Mouse (Mus musculus) left cerebral cortex, adult 9 months (tissue): ENCODE data around the gene Tnni3.
"Not testable (repeated sequence)": the region's sequence is repeated elsewhere in the genome, so short reads cannot be mapped to it uniquely, and the experiment has no call there.

Experiments used
- DNase-seq, 2 experiments: peaks; one replicate each; pipeline ENCODE4 v3.0.0; 2022; ENCODE audit warnings: low spot score in 2 of 2

Tnni3 gene

DNA sequence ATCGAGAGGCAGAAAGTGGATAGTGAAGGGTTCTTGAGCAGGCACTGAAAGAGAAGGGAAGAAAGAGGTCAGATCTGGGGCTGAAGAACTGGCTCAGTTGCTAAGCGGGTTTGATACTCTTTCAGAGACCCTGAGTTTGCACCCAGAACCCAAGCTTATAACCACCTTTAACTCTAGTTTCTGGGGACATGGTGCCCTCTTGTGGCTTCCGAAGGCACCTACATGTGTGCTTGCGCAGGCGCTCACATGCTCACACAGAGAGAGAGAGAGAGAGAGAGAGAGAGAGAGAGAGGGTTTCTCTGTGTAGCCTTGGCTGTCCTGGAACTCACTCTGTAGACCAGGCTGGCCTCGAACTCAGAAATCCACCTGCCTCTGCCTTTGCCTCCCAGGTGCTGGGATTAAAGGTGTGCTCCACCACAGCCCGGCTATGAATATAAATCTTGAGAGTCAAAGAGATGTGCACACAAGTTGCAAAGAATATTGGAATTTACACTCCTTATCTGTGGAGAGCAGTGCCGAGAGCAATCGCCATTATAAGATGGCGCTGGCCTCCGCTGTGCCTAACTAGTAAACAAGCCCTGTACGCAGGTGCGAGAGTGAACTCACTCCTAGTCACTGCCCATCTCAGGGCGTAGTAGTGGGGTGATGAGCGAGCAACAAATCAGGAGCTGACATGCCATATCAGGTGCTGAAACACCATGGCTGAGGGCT is at the start of gene Tnni3:
Tnni3 (minus strand) TSS at position 18 of the 711 bp plus-strand sequence.
- peak in 1 of 2 experiments; percentile 52 for DNase-seq

DNA sequence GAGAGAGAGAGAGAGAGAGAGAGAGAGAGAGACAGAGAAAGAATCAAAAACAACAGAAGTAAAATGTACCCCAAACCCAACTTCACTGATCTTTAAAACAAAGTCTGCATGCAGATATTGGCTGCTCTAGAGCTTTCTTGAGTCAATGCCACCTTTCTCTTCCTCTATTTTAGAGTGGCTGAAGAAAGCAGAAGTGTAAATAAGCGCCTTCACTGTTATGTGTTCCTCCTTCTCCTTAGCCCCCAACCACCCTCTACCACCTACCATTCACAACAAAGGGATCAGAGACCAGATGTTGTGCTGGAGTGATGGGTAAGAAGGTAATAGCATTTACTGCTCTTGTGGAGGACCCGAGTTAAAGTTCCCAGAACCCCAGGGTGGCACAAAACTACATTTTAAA is 48.3 kb upstream of the Tnni3 start:
- not testable (repeated sequence) for DNase-seq

DNA sequence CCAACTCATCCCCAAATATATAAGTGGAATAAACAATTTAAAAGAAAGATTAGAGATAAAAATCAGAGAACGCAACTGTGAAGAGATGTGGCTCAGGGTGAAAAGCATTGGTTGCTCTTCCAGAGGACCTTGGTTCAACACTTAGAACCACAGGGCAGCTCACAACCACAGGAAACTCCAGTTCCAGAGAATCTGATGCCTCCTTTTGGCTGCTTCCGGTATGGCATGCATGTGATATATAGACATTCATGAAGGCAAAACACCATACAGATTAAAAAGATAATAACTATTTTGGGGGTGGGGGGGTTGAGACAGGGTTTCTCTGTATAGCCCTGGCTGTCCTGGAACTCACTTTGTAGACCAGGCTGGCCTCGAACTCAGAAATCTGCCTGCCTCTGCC is 38.6 kb upstream of the Tnni3 start:
- DNase-seq: no peak

DNA sequence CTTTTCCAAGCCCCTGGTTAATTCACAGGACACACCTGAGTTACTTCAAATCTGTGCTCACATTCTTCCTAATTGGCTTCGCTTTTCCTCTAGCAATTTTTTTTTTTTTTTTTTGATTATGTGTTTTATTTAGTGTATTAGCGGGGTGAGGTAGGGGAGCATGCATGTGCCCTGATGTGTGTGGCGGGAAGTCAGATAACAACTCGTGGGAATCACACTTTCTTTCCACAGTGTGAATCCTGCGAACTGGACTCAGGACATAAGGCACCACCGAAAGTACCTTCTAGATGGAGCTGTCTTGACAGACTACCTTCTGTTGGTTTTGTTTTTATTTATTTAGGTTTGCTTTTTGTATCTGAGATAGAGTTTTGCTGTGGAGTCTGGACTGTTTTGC is 33.1 kb upstream of the Tnni3 start:
- DNase-seq: no peak

DNA sequence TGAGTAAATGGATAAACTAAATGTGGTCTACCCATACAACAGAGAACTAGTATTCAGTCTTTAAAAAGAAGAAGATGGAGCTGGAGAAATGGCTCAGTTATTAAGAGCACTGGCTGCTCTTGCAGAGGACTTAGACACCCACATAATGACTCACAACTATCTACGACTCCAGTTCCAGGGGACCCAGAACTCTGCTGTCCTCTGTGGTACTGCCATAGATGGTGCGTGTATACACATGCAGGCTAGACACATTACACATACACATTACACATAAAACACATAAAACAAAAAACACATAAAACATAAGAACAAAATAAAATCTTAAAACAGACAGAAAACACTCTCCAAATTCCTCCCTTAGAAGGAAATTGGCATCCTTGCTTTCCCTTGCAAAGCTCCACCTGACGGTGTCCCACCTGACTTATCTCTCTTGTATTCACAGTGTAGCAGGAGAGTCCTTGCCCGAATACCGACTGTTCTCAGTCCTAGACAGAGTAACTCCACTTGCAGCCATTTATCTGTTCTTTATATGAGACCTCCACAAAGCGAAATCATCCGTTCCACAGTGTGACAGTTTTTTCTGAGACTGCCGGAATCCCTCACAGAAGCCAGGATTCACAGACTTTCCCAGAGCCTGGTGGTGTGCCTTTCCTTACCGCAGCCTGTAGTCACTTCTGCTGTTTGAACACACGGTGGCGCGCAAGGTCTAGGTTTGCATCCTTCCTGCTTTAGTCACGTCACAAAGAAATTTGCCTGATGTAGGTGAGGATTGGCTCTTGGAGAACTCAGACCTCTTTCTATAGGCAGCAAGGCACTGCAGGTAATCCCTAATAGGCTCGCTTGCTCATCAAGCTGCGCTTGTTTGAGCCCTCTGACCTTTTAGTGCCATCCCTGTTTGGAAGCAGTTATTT is 32.5 kb upstream of the Tnni3 start:
- peak; percentile 62 to 82 for DNase-seq

DNA sequence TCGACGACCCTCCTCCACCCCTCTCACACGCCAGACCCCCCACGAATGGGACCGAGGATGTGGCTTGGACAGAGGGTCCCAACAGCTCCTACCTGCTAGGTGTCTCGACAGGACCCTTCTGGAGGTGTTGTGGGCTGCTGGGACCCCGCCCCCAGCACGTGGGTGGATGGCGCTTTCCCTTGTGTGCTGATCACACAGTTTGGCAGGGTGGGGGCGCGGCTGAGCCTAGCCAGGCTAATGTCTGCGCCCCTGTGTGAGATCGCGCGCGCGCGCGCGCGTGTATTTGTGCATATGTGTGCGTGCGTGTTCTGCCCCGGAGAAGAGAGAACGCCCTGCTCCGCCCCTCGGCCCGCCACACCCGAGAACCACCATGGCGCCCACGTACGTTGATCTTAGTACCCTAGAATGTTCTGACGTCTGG is 23.2 kb upstream of the Tnni3 start, which contains the start of gene Syt5:
Syt5 (minus strand) TSS at position 321 of the 421 bp plus-strand sequence.
- peak; percentile 61 to 76 for DNase-seq

DNA sequence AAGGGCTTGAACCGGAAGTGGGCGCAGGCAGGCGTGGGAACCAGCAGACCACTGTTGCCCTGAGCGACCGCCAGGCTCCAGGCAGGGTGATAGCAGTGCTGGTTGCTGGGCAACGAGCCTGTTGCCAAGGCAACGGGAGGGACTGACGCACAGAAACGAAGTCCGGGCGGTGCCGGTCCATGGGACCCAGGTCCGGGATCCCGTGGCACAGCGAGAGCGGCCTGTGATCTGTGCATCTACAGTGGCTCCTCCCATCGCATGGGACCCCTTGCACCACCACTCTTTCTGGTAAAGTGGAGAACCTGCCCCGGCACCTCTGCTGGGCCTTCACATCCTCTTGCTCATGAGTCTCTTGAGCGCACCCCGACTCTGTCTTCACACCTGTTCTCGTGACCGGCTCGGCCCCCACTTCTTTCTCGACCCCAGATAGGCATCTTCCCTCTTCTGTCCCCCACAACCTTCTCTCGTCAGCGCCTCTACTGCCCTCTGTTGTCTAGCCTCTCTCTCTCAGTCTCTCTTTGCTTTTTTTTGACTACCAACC is 22.6 kb upstream of the Tnni3 start:
- DNase-seq: peak; percentile 89 to 95

DNA sequence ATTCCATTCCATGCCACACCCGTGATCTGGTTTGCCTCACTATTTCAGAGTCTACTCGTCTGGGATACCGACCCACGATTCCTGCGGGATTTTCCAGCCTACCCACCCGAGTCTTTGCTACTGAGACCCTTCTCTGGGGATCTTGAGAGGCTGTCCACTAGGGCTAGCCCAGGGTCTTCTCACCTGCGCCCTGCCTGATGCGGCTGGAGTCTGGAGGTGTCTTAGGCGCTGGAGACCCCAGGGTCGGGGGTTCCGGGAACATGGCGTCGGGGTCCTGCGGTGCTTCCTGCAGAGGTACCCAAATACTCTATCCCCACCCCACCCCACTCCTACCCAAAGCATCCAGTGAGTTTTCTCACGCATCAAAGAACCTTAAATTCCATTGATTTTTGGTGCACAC is 22.0 kb upstream of the Tnni3 start:
- peak in 1 of 2 experiments; percentile 29 for DNase-seq

DNA sequence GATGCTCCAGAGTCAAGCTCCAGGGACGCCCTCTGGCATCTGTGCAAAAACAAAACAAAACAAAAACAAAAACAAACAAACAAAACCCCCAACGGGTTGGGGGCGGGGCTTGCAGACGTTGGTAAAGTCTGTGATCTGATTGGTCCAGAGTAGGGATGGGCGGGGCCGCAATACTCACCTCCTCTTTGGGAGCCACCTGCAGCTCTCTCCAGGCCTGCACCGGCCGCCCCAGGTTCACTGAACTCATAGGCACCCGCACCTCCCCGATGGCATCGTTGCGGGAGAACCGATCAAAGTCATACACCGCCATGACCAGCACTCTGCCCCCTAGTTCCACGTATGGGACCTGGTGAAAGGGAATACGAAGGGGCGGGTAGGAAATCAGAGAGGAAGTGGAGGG is 18.0 kb upstream of the Tnni3 start:
- DNase-seq: no peak

DNA sequence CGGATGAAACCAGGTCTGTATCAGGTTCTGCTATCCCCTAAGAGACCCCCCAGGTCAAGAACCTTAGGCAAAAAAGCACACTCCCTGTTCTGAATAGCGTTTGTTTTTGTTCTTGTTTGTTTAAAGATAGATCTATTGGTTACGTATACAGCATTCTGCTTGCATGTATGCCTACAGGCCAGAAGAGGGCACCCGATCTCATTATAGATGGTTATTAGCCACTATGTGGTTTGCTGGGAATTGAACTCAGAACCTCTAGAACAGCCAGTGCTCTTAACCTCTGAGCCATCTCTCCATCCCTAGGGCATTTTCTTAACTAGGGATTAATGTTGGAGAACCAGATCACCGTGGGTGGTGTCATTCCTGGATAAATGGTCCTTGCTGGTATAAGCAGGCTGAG is 17.3 kb upstream of the Tnni3 start:
- no peak for DNase-seq

DNA sequence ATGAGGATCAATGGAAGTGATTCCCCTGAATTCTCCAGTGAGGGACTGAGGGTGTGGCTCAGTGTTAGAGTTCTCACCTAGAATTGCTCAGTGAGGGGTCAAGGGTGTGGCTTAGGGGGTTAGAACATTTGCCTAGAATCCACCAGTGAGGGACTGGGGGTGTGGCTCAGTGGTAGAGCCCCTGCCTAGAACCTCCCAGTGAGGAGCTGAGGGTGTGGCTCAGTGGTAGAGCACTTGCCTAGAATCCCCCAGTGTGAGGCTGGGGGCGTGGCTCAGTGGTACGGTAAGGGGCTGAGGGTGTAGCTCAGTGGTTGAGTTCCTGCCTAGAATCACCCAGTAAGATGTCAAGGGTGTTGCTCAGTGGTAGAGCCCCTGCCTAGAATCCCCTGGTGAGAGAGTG is 15.0 kb upstream of the Tnni3 start:
- no peak for DNase-seq

DNA sequence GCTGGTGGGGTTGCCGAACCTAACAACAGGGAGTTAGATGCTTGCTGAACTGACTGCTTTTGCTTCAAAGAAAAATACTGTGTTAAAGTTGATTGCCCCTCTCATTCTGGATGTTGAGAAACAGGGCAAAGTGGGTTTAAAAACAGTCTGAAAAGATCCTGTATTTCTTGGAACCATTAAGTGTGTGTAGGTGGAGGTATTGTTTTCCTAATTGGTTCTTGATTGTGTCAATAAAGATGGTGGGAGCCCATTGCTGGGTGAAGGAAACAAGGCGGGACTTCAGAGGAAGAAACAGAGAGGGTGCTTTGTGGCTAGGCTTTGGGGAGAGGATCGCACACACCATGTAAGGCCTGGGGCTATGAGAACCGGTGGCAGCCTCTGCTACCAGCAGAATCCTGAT is 13.2 kb upstream of the Tnni3 start:
- no peak for DNase-seq

DNA sequence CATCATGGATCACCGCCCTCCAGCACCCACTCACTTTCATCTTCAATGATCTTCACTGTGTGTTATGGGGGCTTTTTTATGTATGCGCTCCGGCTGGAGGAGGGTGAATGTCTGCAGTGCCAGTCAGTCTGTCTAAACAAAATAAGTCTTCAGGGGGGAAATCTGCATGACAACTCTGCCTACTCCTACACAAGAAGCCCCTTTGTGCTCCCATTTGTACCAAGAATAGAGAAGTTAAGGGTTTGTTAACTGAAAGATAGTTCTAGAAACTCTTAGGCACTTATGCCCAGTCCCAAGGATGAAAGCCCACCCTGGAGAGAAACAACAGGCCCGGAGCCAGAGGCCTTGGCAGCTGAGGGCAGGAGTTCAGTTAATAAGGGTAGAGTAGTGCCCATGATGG is 12.3 kb upstream of the Tnni3 start:
- DNase-seq: no peak

DNA sequence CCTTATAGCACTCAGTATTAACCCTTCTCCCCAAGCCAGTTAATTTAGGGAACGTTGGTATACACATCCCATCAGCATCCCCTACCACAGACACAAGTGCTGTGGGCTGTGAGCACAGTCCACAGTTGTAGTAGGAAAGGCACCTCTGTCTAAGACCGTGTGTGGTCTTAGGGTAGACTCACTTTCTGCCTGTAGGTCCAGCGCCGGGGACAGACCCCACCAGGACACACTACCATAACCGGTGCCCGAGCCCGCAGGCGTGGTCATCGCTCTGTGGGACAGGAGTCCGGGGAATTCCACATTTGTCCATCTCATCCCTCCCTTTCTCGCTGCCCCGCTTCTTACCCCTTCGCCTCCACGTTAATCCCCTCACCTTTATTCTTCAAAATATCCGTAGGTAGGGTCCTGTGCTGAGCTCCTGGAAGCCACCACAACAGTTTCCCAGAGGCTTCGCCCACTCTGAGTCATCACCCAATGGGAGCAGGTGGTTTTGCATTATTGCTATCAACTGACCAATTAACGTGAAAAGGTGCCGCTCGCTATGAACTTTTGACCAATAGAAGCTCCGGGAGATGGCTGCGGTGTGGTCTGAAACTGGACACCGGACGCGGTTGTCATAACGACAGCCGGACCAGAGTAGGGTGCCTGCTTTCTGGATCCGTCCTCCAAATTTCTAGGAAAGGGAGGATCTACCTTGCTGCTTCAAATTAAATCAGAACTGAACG is 8.1 kb upstream of the Tnni3 start, which contains the start of gene Dnaaf3:
Dnaaf3 (minus strand) TSS at position 449 of the 725 bp plus-strand sequence.
- no peak for DNase-seq

DNA sequence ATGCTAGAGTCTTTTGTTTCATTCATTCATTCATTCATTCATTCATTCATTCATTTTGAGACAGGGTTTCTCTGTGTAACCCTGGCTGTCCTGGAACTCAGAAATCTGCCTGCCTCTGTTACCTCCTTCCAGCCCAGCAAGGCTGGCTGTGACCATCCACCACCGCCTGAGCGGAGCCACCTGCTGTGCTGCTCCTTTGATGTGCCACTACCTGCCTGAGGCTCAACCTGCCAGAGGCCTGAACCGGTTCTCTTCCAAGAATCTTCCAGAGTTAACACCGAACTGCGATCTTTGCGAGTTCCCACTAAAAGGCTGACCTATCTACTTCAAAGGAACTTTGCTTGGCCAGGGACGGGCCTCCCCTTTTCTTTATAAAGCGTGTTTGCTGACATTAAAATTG is 6.1 kb upstream of the Tnni3 start:
- not testable (repeated sequence) for DNase-seq

DNA sequence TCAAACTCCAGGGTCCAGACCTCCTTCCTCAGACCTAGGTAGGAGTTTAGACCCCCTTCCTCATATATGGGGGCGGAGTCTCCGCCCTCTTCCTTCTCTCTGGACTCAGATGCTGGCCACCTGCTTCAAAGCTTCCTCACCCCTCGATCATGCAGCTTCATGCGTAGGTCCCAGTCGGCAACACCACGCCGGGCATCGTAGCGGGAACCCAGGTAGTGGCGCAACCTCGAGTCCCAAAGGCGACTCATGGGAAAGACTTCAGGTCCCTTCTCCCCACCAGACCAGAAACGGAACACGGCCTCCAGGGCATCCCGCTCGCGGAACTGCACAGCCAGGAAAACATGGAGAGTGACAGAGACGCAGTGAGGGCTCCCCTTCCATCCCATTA is 3.3 kb upstream of the Tnni3 start:
- no peak for DNase-seq

DNA sequence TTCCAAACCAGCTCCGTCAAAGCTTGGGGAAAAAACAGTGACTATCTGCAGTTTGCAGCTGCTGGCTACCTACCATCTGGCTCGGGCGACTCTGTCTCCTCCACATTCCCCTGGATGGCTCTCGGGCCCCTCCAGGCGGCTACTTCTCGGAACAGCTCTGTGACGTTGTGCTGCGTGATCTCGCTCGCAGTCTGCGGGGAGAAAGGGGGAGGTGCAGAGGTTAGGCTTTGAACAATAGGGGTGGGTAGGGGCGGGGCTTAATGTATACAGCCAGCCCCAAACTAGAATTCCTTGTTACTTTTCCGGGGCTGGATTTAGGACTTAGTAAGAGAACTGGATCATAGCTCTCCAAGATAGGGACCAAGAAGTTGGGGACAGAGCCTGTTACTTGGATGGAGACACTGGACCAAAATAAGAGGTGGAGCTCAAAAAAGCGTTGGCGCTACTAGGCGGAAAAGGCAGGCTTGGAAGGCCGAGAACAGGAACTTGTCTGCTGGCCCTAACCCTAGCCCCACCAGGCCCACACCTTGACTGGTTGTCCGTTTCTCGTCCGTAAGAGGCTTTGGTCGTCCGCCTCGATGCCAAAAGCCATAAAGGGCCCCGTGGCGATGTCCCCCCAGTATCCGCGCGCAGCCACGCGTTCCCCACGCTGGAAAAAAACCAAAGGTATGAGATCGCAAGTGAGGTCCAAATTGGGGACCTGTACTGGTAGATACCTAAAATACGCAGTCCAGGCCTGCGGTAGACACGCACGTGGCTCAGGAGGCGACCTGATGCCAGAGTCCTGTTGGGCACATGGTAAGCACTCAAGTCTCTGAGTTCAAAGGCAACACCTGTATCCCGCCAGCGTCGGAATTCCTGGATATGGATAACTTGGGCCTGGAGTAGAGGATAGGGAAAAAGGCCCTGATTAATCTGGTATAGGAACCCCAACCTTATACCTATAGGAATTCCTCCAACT is 2.6 kb upstream of the Tnni3 start:
- DNase-seq: peak in 1 of 2 experiments; percentile 73

DNA sequence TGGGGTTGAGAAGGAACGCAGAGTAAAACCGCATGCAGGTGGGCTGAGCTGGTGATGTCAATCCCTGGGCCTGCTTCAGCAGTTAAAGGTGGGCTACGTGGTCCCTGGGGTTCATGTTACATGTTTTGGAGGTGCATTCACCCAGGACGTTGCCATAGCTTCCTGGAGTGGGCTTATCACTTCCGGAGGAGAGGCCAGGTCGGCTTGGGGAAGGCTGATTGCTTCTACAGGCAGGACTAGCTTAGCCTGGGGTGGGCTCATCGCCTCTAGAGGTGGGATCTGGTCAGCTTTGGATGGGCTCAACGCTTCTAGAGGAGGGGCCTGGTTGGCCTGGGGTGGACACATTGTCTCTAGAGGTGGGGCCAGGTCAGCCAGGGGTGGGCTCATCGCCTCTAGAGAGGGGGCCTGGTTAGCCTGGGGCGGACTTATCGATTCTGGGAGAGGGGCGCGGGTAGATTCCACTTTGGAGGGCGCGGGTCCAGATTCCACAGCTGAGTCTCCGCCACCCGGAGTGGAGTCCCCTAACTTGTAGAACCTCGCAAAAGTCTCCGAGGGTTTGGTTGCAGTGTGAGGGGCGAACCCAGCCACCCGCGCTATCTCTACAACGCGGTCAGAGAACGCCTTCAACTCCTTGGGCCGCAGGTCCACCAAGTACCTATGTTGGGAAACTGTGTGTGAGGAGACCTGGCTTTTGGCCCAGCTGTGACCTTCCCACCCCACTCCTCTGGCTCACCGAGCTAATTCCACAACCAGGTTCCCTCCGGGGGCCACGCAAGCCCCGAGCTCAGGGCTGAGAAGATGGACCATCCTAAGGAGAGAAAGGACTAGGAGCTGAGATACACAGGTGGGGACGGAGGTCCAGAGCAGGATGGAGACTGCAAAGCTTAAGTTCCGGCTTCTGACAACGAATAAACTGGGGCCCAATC is 561 bp downstream of the Tnni3 start:
- DNase-seq: no peak

DNA sequence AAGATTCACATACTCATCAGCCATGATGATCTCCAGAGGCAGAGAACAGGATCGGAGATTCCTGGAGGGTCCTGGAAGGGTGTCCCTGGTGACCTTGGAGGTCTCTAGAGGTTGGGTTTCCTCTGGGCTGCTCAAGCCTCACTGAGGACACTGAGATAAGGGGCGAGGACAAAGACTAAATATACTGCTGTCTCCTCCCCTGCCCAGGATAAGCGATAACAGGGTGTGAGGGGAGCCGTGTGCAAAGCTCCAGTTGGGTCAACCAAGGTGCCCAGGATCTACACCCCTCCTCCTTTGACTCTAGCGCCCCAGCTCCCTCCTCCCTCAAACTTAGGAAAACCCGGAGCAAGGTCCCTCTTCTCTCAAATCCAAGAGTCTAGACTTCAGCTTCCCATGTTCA is 1.7 kb downstream of the Tnni3 start:
- DNase-seq: no peak
